8 mouse cellular contexts compared by ENCODE assay signal in genomic region chr4:117885994-117886393, GRCm38 (mm10). TPM values are rescaled to one million over a fixed set of nuclear protein-coding genes. Genes with fewer than 3 reads are reported as not detected.
DNase-seq lines count a peak whose midpoint lies in the region; ATAC-seq and TF ChIP-seq lines count a peak whose summit lies in the region.

No protein-coding gene starts in this region.

- WGBS in heart, embryonic 15.5 days, result 74% methylated on average over 9 of the region's 9 CpGs
- 75% methylated on average over 9 of the region's 9 CpGs for WGBS in heart, adult 2 months
- WGBS in hindbrain, embryonic 11.5 days, result 85% methylated on average over 9 of the region's 9 CpGs
- WGBS in midbrain, embryonic 11.5 days, result 89% methylated on average over 9 of the region's 9 CpGs

- ATAC-seq in heart, embryonic 15.5 days (replicated peaks; ENCODE audit: insufficient number of reproducible peaks, insufficient read depth, low FRiP score, low read depth), result no peak
- no peak for ATAC-seq in G1E (ENCODE audit: extremely low read depth, insufficient number of reproducible peaks, low FRiP score, poor library complexity, severe bottlenecking)
- no peak for ATAC-seq in hindbrain, embryonic 11.5 days (ENCODE audit: low FRiP score)
- ATAC-seq in midbrain, embryonic 11.5 days (ENCODE audit: low FRiP score), result no peak

- H3K27ac ChIP-seq in heart, embryonic 15.5 days, result no peak overlapping the region
- H3K27ac ChIP-seq in heart, adult 2 months, result no peak overlapping the region; the same call in 1 of the 2 replicates
- no peak overlapping the region for H3K27ac ChIP-seq in hindbrain, embryonic 11.5 days (ENCODE audit: low read depth, low read length)
- H3K27ac ChIP-seq in midbrain, embryonic 11.5 days (ENCODE audit: low read depth, low read length), result no peak overlapping the region

- no peaks in the 10 kb centered on the region for H3K9me3 ChIP-seq in heart, embryonic 15.5 days (replicated peaks)
- H3K9me3 ChIP-seq in G1E (replicated peaks), result no peaks in the 10 kb centered on the region
- no peaks in the 10 kb centered on the region for H3K9me3 ChIP-seq in hindbrain, embryonic 11.5 days (ENCODE audit: control insufficient read depth, low read length)
- H3K9me3 ChIP-seq in midbrain, embryonic 11.5 days (ENCODE audit: control insufficient read depth, low read length), result no peaks in the 10 kb centered on the region

- peaks cover 35% of the 10 kb centered on the region for H3K4me1 ChIP-seq in heart, embryonic 15.5 days (replicated peaks)
- H3K4me1 ChIP-seq in heart, adult 2 months (ENCODE audit: control insufficient read depth, insufficient read depth, low read length), result peaks cover 6% of the 10 kb centered on the region
- peaks cover 60% of the 10 kb centered on the region for H3K4me1 ChIP-seq in G1E (ENCODE audit: insufficient read depth, low read depth, low read length)
- H3K4me1 ChIP-seq in hindbrain, embryonic 11.5 days (replicated peaks; ENCODE audit: control insufficient read depth, insufficient read depth, low read length), result peaks cover 8% of the 10 kb centered on the region; the same call in 1 of the 2 replicates
- peaks cover 28% of the 10 kb centered on the region for H3K4me1 ChIP-seq in midbrain, embryonic 11.5 days (ENCODE audit: control insufficient read depth, insufficient read depth, low read length)

- H3K36me3 ChIP-seq in heart, embryonic 15.5 days, result peaks cover 21% of the 10 kb centered on the region
- H3K36me3 ChIP-seq in heart, adult 2 months (ENCODE audit: control insufficient read depth, insufficient read depth, low read length), result no peaks in the 10 kb centered on the region
- H3K36me3 ChIP-seq in G1E (replicated peaks), result peaks cover 61% of the 10 kb centered on the region
- peaks cover 3% of the 10 kb centered on the region; the same call in 1 of the 2 replicates for H3K36me3 ChIP-seq in hindbrain, embryonic 11.5 days (ENCODE audit: control insufficient read depth, insufficient read depth, low read length)
- peaks cover 2% of the 10 kb centered on the region; the same call in 1 of the 2 replicates for H3K36me3 ChIP-seq in midbrain, embryonic 11.5 days (ENCODE audit: control insufficient read depth, insufficient read depth, low read length)

- 0 out of 2 replicates have a peak overlapping the region, but pooled peaks have one; percentile 93 for H3K9ac ChIP-seq in heart, embryonic 15.5 days
- no peak overlapping the region for H3K9ac ChIP-seq in heart, adult 2 months (ENCODE audit: low read depth, low read length)
- no peak overlapping the region for H3K9ac ChIP-seq in hindbrain, embryonic 11.5 days (ENCODE audit: low read depth, low read length)
- no peak overlapping the region for H3K9ac ChIP-seq in midbrain, embryonic 11.5 days (ENCODE audit: low read length)

- no peak for TF ChIP-seq CTCF in heart, adult 2 months (IDR thresholded peaks at IDR 0.05)
- no peak for TF ChIP-seq CTCF in G1E (IDR thresholded peaks at IDR 0.05; ENCODE audit: low read depth, low read length)

- peak overlapping the region; percentile 88 for H3K4me3 ChIP-seq in heart, embryonic 15.5 days
- H3K4me3 ChIP-seq in heart, adult 2 months, result no peak overlapping the region
- H3K4me3 ChIP-seq in G1E (ENCODE audit: low read depth, low read length), result peak overlapping the region; percentile 95
- H3K4me3 ChIP-seq in hindbrain, embryonic 11.5 days (ENCODE audit: low read depth, low read length), result peak overlapping the region; percentile 91; the same call in 1 of the 2 replicates
- no peak overlapping the region; the same call in 1 of the 2 replicates for H3K4me3 ChIP-seq in midbrain, embryonic 11.5 days (ENCODE audit: low read depth, low read length)

- intact Hi-C loops in heart, adult 2 months (cut with DNase I), result no loop called here
- intact Hi-C loops in left cerebral cortex, postnatal 14 days (cut with DNase I), result no loop called here

- TF ChIP-seq EP300 in heart, adult 2 months (IDR thresholded peaks at IDR 0.05; ENCODE audit: insufficient read depth, low read depth, low read length), result no peak

- no peak for TF ChIP-seq POLR2A in heart, adult 2 months (IDR thresholded peaks at IDR 0.05; ENCODE audit: insufficient read depth, low read depth, low read length)

- H3K27me3 ChIP-seq in heart, embryonic 15.5 days, result no peaks in the 10 kb centered on the region
- H3K27me3 ChIP-seq in heart, adult 2 months (ENCODE audit: control insufficient read depth, insufficient read depth, low read length), result no peaks in the 10 kb centered on the region
- H3K27me3 ChIP-seq in G1E (ENCODE audit: insufficient read depth, low read length), result peaks cover 28% of the 10 kb centered on the region
- H3K27me3 ChIP-seq in hindbrain, embryonic 11.5 days (ENCODE audit: control insufficient read depth, insufficient read depth, low read length), result no peaks in the 10 kb centered on the region
- no peaks in the 10 kb centered on the region for H3K27me3 ChIP-seq in midbrain, embryonic 11.5 days (ENCODE audit: control insufficient read depth, insufficient read depth, low read length)

- H3K79me2 ChIP-seq in heart, adult 2 months (replicated peaks; ENCODE audit: control insufficient read depth, insufficient read depth, low read length), result no peaks in the 10 kb centered on the region

- peak overlapping the region; percentile 89 for H3K4me2 ChIP-seq in heart, embryonic 15.5 days
- H3K4me2 ChIP-seq in hindbrain, embryonic 11.5 days (replicated peaks; ENCODE audit: low read depth, low read length), result peak overlapping the region; percentile 92
- peak overlapping the region; percentile 91 for H3K4me2 ChIP-seq in midbrain, embryonic 11.5 days

- DNase-seq in heart, adult 2 months, result no peak
- no peak for DNase-seq in G1E (ENCODE audit: low spot score)
- DNase-seq in hindbrain, embryonic 11.5 days (ENCODE audit: low spot score), result no peak
- DNase-seq in midbrain, embryonic 11.5 days (ENCODE audit: low spot score, missing footprints), result no peak
- no peak for DNase-seq in left cerebral cortex, postnatal 14 days (ENCODE audit: low spot score in 2 of 2)
- DNase-seq in frontal cortex, adult 2 months (ENCODE audit: extremely low spot score in 1 of 2, low spot score in 1 of 2), result no peak
- DNase-seq in spleen, adult 18-20 months, result no peak

RNA-seq across cellular contexts. Expression of gene Atp6v0b, which starts 1.1 kb away (rescaled TPM):
- polyA plus RNA-seq in heart, embryonic 15.5 days (2015; fragmentation: Nextera tagmentation; extraction: Ambion mirVana), result 197 and 216 TPM in 2 replicates
- total RNA-seq in heart, adult 2 months (2021), result 100 to 1,000 TPM; 109 to 124 TPM
- 279 and 324 TPM in 2 replicates for polyA plus RNA-seq in heart, adult 2 months (2012; rRNA removed)
- total RNA-seq in G1E (2014; fragmentation: Nextera tagmentation), result 247 and 294 TPM in 2 replicates
- 219 and 225 TPM in 2 replicates for total RNA-seq in G1E (2017)
- polyA plus RNA-seq in G1E (2012), result 181 and 297 TPM in 2 replicates
- polyA plus RNA-seq in hindbrain, embryonic 11.5 days (2014; fragmentation: Nextera tagmentation; extraction: Ambion mirVana), result 233 and 246 TPM in 2 replicates
- 214 and 216 TPM in 2 replicates for polyA plus RNA-seq in midbrain, embryonic 11.5 days (2014; fragmentation: Nextera tagmentation; extraction: Ambion mirVana)
- 100 to 1,000 TPM; 486 to 488 TPM for total RNA-seq in left cerebral cortex, postnatal 14 days (2021)
- 722 and 766 TPM in 2 replicates for polyA plus RNA-seq in frontal cortex, adult 2 months (2012; rRNA removed)

RNA-seq across cellular contexts. Expression of gene B4galt2, which starts 2.7 kb away (rescaled TPM):
- polyA plus RNA-seq in heart, embryonic 15.5 days (2015; fragmentation: Nextera tagmentation; extraction: Ambion mirVana), result 9.1 and 12.4 TPM in 2 replicates
- total RNA-seq in heart, adult 2 months (2021), result 1 to 10 TPM; 4.0 to 4.3 TPM
- polyA plus RNA-seq in heart, adult 2 months (2012; rRNA removed), result 8.6 and 9.3 TPM in 2 replicates
- total RNA-seq in G1E (2014; fragmentation: Nextera tagmentation) (not detected in 2 replicates), G1E (2017) (0.06 and 0.33 TPM in 2 replicates)
- 0.11 and 0.63 TPM in 2 replicates for polyA plus RNA-seq in G1E (2012)
- 27.3 and 27.9 TPM in 2 replicates for polyA plus RNA-seq in hindbrain, embryonic 11.5 days (2014; fragmentation: Nextera tagmentation; extraction: Ambion mirVana)
- polyA plus RNA-seq in midbrain, embryonic 11.5 days (2014; fragmentation: Nextera tagmentation; extraction: Ambion mirVana), result 26.8 and 29.1 TPM in 2 replicates
- 100 to 1,000 TPM; 136 to 144 TPM for total RNA-seq in left cerebral cortex, postnatal 14 days (2021)
- 106 and 118 TPM in 2 replicates for polyA plus RNA-seq in frontal cortex, adult 2 months (2012; rRNA removed)

RNA-seq across cellular contexts. Expression of gene Dph2, which starts 5.8 kb away (rescaled TPM):
- polyA plus RNA-seq in heart, embryonic 15.5 days (2015; fragmentation: Nextera tagmentation; extraction: Ambion mirVana), result 9.5 and 11.5 TPM in 2 replicates
- total RNA-seq in heart, adult 2 months (2021), result 1 to 10 TPM; 3.0 to 3.9 TPM
- 7.3 and 8.4 TPM in 2 replicates for polyA plus RNA-seq in heart, adult 2 months (2012; rRNA removed)
- total RNA-seq in G1E (2014; fragmentation: Nextera tagmentation) (8.4 and 10.0 TPM in 2 replicates), G1E (2017) (11.3 and 12.4 TPM in 2 replicates)
- polyA plus RNA-seq in G1E (2012), result 18.8 and 19.4 TPM in 2 replicates
- 21.0 and 26.8 TPM in 2 replicates for polyA plus RNA-seq in hindbrain, embryonic 11.5 days (2014; fragmentation: Nextera tagmentation; extraction: Ambion mirVana)
- polyA plus RNA-seq in midbrain, embryonic 11.5 days (2014; fragmentation: Nextera tagmentation; extraction: Ambion mirVana), result 23.9 and 27.7 TPM in 2 replicates
- 1 to 10 TPM; 9.0 to 9.1 TPM for total RNA-seq in left cerebral cortex, postnatal 14 days (2021)
- polyA plus RNA-seq in frontal cortex, adult 2 months (2012; rRNA removed), result 12.8 and 13.5 TPM in 2 replicates

RNA-seq across cellular contexts. Expression of gene Ccdc24, which starts 13.6 kb away (rescaled TPM):
- 0.29 and 0.43 TPM in 2 replicates for polyA plus RNA-seq in heart, embryonic 15.5 days (2015; fragmentation: Nextera tagmentation; extraction: Ambion mirVana)
- under 1 TPM; 0.09 to 0.18 TPM for total RNA-seq in heart, adult 2 months (2021)
- 1.1 and 2.0 TPM in 2 replicates for polyA plus RNA-seq in heart, adult 2 months (2012; rRNA removed)
- not detected in 2 replicates for total RNA-seq in G1E (2014; fragmentation: Nextera tagmentation)
- 0.52 TPM in 1 of 2 replicates, not detected in the other for total RNA-seq in G1E (2017)
- polyA plus RNA-seq in G1E (2012), result not detected in 2 replicates
- 1.7 and 1.8 TPM in 2 replicates for polyA plus RNA-seq in hindbrain, embryonic 11.5 days (2014; fragmentation: Nextera tagmentation; extraction: Ambion mirVana)
- 0.76 and 1.4 TPM in 2 replicates for polyA plus RNA-seq in midbrain, embryonic 11.5 days (2014; fragmentation: Nextera tagmentation; extraction: Ambion mirVana)
- total RNA-seq in left cerebral cortex, postnatal 14 days (2021), result 1 to 10 TPM; 2.1 to 2.8 TPM
- 2.1 and 2.9 TPM in 2 replicates for polyA plus RNA-seq in frontal cortex, adult 2 months (2012; rRNA removed)

RNA-seq across cellular contexts. Expression of gene Ipo13, which starts 28.8 kb away (rescaled TPM):
- 33.4 and 48.1 TPM in 2 replicates for polyA plus RNA-seq in heart, embryonic 15.5 days (2015; fragmentation: Nextera tagmentation; extraction: Ambion mirVana)
- 10 to 100 TPM; 60.8 to 68.4 TPM for total RNA-seq in heart, adult 2 months (2021)
- polyA plus RNA-seq in heart, adult 2 months (2012; rRNA removed), result 104 and 108 TPM in 2 replicates
- total RNA-seq in G1E (2014; fragmentation: Nextera tagmentation), result 17.9 and 25.1 TPM in 2 replicates
- total RNA-seq in G1E (2017), result 7.5 and 8.9 TPM in 2 replicates
- 14.3 and 18.8 TPM in 2 replicates for polyA plus RNA-seq in G1E (2012)
- 43.8 and 54.5 TPM in 2 replicates for polyA plus RNA-seq in hindbrain, embryonic 11.5 days (2014; fragmentation: Nextera tagmentation; extraction: Ambion mirVana)
- polyA plus RNA-seq in midbrain, embryonic 11.5 days (2014; fragmentation: Nextera tagmentation; extraction: Ambion mirVana), result 49.0 and 54.7 TPM in 2 replicates
- 100 to 1,000 TPM; 124 to 125 TPM for total RNA-seq in left cerebral cortex, postnatal 14 days (2021)
- 202 and 211 TPM in 2 replicates for polyA plus RNA-seq in frontal cortex, adult 2 months (2012; rRNA removed)

Comparison
In these comparisons a context has a peak if more than half of its experiments do, and no peak if none do; other contexts are left out.
1. H3K4me3 ChIP-seq: peak in heart, embryonic 15.5 days (single experiment), G1E (single experiment) and hindbrain, embryonic 11.5 days (single experiment); none in heart, adult 2 months (single experiment) and midbrain, embryonic 11.5 days (single experiment).
2. Peak in every context shown above with its lines, with median percentiles within 50 percentile points of each other: H3K4me2 ChIP-seq.